Mouse (Mus musculus): ENCODE measurements around the gene D630036H23Rik.
"Not testable (repeated sequence)": the region's sequence is repeated elsewhere in the genome, so short reads cannot be mapped to it uniquely, and the experiment has no call there.

Gene D630036H23Rik

DNA sequence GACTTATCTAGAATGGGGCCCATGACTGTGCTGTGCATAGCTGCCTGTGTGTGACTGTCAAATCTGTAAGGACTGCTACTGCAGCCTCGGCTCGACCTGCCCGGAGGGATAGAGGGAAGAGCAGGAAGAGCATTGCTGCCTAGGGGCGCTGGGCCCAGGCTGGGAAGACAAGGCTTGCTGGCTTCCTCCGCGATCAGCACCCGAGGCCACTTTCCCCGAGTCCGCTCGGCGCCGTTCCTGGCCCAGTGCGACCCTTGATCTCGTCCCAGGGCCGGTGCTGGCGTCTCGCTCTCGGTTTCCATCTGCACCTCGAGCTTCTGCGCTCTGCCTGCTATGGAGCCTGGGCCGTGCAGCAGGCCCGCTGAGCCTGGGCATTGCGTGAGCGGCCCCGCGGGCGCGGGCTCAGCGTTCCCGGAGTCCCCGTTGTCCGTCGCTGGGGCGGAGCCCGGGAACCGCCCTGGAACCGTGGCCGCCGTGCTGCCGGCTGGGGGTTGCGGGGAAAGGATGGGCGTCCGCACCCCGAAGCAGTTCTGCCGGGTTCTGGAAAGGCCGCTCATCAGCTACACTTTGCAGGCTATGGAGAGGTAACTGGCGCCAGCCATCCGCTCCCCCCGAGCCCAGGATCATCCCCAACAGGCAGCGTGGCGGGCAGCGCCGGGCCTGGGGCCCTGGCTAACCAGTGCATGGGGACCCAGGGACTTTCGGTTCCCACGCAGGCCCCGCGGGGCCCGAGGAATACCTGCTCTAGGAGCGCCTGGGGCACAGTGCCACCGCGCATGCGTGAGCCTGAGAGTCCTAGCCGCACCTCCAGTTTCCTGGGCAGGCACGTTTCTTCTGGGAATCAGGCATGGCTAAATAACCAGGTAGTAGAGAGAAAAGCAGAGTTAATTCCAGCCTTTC lies at the start of gene D630036H23Rik, which contains the start of gene Ispd:
TSS of gene D630036H23Rik (minus strand) at position 741 of the 900 bp plus-strand sequence.
TSS of gene Ispd (plus strand) at position 10 of the 900 bp plus-strand sequence.
- DNase-seq (ENCODE audit: low read depth, low spot score), result peak; percentile 69

DNA sequence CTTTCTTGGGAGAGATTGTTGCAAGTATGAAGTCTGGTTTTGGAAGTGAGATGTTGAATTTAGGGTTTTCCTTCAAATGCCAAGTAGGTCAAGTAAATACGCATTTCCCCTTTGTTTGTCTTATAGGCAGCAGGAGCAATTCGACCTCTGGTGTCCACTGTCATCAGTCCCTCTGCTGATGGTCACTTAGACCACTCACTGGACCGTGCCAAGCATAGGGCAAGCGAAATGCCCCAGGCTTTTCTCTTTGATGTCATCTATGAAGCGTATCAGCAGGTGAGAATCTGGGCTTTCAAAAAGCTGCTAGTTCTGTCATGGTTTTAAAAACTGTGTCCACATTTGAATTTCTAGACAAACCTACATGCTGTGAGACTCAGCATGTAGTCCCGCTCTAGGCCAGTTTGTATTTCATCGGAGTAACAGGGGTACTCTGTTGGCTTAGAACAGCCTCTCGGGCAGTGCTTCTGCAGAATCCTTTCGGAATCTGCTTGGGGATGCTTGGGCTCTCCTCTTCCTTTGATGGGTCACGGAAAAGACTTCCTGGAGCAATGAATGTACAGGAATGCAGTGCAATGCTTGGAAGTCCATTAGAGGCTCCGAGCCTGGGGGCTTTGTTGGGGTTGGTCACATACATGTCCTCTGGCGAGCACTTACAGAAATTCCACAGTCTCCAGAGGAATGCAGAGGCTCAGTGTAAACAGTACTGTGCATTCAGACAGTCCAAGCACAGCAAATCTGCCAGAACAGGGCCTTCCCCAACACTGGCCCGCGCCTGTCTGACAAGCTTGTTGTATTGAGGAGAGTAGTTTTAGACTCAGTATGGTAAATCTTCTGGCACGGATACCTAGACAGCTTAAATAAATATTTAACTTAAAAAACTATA lies 44.4 kb upstream of the D630036H23Rik start:
- no peak for DNase-seq (ENCODE audit: low read depth, low spot score)

DNA sequence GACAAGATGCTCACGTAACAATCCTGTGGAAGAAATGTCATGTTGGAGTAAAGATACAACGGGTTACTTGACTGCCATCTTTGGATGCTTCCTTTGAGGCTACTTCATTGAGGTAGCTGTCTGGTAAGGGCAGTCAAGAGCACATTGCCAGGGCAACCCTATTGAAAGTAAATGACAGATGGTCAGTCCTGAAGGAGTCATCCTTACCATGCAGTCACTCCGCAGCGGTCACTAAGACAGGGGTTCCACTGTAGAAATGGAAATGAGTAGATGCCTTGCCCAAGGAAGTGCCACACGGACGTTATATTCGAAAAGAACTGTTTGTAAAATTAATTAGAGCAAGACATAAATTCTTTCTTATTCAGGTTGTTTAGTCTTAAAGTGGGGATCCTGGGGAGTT lies 43.3 kb upstream of the D630036H23Rik start:
- DNase-seq (ENCODE audit: low read depth, low spot score), result no peak

DNA sequence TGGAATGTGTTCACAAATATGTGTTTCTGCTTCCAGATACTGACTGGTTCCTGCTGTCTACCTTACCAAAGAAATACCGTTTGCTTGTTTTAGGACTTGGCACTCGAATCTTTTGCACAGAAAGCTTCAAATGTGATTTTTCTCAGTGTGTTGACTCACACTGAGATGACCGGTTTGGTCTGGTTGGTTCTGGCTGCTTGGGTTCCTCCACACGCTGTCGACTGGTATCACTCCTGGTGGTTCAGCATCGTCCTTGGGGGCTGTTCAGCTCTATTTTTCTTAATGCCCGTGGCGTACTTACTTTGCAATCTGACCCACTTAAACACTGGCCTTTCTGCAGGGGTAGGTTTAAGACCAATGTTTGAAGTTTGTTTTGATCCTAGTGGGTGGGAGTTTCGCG lies 41.7 kb upstream of the D630036H23Rik start:
- no peak for DNase-seq (ENCODE audit: low read depth, low spot score)

DNA sequence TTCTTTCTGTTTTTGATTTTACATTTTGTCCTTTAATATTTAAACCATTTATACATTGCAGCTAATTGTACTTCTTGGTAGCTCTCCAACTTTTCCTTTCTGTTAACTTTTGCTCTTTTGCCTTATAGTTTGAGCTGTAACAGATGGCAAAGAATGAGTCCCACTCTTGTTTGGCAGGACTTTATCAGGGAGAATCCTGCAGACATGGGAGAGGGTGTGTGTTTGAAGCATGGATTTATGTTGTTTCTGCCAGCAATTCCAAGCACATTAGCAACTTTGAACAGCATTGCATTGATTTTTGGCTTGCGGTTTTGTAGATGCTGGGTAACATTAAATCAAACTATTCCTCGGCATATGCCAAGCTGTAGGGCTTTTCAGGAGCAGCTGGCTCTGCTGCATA lies 13.1 kb upstream of the D630036H23Rik start:
- no peak for DNase-seq (ENCODE audit: low read depth, low spot score)

DNA sequence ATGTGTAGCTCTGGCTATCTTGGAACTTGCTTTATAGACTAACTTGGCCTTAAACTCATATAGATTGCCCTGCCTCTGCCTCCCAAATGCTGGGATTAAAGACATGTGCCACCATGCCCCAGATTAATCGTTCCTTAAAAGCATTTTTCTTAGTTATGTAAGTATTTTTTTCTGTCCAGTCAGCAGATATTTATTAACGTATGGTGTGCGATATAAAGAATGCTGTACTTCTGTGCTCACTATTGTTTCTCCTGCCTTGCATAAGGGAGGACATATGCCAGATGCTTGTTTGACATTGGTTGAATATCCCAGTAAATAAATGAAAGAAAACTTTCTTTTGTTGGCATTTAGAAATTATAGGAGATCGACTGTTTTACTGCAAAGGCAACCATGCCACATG lies 5.0 kb upstream of the D630036H23Rik start:
- no peak for DNase-seq (ENCODE audit: low read depth, low spot score)

DNA sequence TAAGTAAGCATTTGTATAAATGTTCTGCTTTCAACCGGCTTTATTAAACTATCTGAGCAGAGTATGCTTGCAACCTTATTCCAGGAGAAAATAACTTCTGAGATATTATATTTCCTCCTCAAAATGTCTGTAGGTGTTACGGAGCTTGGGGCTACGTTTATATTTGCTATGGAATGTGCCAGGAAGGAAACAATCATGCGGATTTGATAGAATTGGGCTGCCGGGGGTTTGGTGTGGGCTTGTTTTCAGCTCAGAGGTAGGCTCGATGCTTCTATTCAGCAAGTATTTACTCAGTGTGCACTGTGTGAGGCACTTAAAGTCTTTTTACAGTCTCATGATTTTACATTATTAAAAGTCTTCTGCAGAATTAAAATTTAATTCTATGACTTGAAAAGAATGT lies 3.4 kb upstream of the D630036H23Rik start:
- DNase-seq (ENCODE audit: low read depth, low spot score), result no peak

DNA sequence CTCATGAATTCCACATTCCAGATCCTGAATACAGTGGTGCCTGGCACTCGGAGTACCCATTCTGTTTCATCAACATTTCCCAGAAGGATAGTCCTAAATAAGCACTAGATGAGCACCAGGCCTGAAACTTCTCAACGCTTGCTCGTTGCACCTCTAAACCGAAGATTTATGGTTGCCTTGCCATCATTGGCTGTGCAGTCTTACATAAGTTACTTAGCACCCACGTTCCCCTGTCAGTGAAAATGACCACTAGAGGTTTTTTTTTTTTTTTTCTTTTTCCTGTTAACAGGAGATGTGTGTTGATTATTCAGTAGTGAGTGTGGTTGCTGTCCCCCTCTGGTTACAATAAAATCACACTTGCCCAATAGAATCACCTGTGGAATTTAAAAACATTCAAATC lies 1.2 kb downstream of the D630036H23Rik start:
- no peak for DNase-seq (ENCODE audit: low read depth, low spot score)

DNA sequence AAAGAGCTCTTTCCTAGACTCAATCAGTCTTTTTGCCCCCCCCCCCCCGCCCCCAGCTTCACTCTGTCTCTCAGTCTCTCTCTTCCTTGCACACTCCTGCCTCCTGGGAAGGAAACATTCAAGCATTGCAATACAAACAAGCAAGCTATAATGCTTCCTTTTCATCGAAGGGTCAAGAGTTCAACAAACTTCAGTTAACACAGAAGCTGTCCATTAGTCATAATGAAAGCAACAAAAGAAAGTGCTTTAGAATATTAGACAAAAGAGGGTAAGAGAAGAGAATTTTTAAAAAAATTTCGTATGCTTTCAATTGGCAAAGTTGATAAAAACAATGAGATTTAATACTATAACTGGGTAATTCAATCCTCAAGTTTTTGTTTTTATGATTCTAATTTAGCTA lies 1.7 kb downstream of the D630036H23Rik start:
- DNase-seq (ENCODE audit: low read depth, low spot score), result no peak

DNA sequence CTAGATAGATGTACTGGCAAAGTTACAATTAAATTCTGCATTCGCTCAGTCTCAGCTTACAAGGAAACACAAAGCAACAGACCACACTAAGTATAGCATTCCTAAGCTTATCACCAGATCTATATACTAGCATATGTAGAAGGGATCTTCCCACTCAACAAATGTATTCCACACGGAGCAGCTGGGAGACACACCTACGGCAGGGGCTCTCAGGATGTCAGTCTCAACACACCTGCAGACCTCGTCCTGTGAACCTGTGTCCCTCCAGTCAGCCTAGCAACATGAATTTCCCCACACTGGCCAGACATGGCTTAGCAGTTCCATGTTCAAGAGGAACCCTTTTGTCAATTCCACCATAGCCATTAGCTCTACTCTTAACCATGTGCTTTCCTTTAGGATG lies 5.6 kb downstream of the D630036H23Rik start:
- DNase-seq (ENCODE audit: low read depth, low spot score), result not testable (repeated sequence)

DNA sequence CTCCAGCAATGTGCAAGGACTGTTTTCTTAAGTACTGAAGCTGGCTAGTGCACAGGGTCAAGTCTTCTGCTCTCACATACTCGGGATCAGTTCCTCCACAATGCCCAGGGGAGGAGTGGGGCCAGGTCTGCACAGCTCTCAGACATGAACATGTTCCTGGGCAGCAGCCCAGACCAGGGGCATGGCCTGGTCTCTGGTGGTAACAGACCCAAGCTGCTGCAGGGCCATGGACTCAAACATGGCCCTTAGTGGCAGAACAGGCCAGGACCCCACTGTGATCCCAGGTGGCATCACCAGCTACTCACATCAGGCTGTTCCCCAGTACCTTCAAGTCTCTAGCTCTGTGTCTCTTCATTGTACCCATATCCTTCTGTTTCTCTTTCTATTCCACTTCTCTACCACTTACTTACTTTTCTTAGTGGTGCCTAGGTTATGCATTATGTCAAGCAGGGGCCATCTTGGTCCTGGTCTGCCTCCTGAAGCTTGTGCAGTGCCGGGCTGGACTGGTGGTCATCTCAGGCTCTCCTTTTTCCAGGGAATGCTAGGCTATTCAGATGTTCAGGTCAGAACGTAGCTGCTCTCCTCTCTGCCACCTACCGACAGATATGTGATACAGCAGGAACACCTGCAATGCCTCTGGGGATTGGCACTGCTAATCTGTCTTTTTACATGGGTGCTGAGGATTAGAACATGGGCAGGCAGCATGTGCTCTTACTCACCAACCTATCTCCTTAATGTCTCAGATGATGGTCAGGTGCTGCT lies 8.6 kb downstream of the D630036H23Rik start:
- no peak for DNase-seq (ENCODE audit: low read depth, low spot score)

DNA sequence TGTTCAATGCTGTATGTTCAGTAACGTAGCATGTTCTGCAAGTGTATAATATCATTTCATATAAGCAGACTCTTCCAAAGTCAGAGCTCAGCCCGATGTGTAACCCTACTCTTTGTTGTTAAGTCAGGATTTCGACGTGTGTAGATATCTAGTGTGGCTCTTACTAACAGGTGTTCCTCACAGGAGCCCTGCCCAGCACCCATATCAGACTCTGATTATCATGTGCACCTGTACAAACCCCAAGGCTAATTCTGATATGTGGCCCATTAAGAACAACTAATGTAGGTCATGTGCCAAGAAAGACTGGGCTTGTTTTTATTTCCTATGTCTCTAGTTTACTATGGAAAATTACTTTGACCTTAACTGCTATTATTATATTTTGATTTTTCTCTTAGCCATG lies 18.0 kb downstream of the D630036H23Rik start:
- DNase-seq (ENCODE audit: low read depth, low spot score), result no peak

DNA sequence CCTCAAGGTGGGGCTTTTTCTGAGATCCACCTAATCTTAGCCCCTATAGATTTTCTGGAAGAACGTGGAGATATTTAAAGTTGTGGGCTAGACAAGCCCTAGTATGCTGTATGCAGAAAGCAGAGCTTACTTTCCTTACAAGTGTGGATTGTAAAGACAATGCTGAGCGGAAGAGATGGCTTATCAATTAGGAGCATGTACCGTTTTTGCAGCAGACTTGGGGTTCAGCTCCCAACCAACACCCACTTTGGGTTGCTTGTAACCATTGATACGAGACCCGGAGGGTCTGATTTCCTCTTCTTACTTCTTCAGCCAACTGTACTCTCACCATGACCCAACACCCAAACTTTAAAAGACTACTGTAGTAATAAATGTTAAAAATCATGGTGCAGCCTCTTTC lies 21.3 kb downstream of the D630036H23Rik start:
- DNase-seq (ENCODE audit: low read depth, low spot score), result no peak

DNA sequence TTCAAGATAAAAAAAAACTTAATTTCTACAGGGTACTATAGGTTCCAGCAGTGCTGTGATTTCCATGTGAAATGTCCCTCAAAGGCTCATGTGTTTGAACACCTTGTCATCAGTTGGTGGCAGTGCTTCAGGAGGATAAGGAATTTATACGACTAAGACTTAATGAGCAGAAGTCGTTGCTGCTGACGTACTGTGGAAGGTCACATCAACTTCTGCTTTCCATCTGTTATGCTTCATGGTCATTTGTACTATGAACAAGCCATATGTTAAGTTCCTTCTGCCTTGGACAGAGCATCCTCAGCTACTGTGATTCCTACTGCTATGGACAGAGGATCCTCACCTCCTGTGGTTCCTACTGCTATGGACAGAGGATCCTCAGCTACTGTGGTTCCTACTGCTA lies 21.9 kb downstream of the D630036H23Rik start:
- DNase-seq (ENCODE audit: low read depth, low spot score), result no peak

DNA sequence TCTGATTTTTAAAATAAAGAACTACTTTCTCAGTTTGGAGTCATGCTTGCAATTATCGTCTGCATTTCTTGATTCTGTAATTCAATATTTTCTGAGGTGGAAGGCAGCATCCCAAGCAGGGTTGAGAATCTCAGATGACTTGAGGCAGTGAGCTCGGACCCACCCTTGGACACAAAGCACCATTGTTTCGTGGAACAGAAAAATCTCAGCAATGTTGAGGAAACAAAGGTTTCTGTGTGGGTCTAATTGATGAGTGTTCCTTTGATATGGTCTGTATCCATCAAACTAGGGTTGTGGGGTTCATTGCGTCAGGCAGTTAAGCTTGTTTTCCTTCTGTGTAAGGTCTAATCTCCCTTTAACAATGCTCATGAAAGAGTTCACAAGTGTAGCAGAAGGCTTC lies 37.9 kb downstream of the D630036H23Rik start:
- DNase-seq (ENCODE audit: low read depth, low spot score), result no peak

DNA sequence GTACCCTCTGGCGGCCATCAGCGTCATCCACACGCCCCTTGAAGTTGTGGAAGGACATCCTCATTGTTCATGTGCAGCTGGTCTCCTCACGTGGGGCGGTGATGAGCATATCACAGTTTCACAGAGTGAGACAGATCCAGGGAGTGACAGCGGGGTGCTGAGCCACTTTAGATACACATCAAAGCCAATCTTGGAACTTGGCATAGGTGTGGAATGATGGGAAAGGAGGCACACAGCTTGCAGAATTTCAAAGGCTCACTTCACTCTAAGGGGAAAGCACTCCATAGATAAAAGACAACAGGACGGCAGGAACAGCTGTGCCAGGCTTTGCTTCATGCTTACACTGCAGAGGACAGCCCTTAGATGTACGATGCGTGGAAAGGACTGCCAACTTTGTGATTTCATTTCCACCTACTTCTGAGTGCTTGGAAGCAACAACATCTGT lies 48.1 kb downstream of the D630036H23Rik start:
- no peak for DNase-seq (ENCODE audit: low read depth, low spot score)

DNA sequence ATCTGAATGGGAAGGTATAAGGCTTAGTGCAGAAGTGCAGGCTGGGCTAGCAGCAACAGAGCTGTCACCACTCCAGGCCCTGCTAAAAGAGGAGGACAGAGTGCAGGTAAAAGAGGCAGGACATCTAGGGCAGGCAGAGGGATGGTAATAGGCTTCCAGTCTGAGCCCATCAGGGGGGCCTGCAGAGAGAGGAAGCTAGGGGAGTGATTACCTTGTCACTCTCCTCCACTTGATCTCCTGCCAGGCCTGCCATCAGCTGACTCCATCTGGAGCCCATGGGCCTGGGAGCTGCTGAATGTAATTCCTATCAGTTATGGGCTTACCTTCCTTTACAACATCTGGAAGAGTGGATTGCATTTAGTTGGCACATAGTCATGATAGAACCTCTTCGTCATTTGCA lies 49.3 kb downstream of the D630036H23Rik start:
- no peak for DNase-seq (ENCODE audit: low read depth, low spot score)
